Mouse (Mus musculus) neural tube, embryonic 11.5 days (tissue): Measurements from ENCODE around the gene Kctd7. TPM values are rescaled to one million over a fixed set of nuclear protein-coding genes. Genes with fewer than 3 reads are reported as not detected.

Experiments
- ATAC-seq: fragments of 200-750 bp; cut with Nextera tagmentation; 2 replicates; pipeline ENCODE4 v1.8.0; 2017; ENCODE audit warnings: moderate number of reproducible peaks, mild to moderate bottlenecking, moderate TSS enrichment, moderate library complexity; ENCODE audit not compliant: insufficient read depth, low FRiP score, low TSS enrichment
- DNase-seq: peaks from one replicate; pipeline ENCODE4 v3.0.0-alpha.2; 2015; ENCODE audit warnings: low spot score
- H3K27ac ChIP-seq: fragments of 300-500 bp; sonication (generic); 2 replicates; pipeline ENCODE4 v1.5.1; 2014; ENCODE audit warnings: low read depth, mild to moderate bottlenecking, low read length
- H3K27me3 ChIP-seq: fragments of 300-500 bp; sonication (generic); 2 replicates; pipeline ENCODE4 v1.6.1; 2014; ENCODE audit warnings: mild to moderate bottlenecking, low read length, mixed read lengths; ENCODE audit not compliant: control insufficient read depth, insufficient read depth
- H3K36me3 ChIP-seq: fragments of 300-500 bp; sonication (generic); 2 replicates; pipeline ENCODE4 v1.6.1; 2014; ENCODE audit warnings: mild to moderate bottlenecking, low read length, moderate library complexity, mixed read lengths; ENCODE audit not compliant: control insufficient read depth, insufficient read depth
- H3K4me1 ChIP-seq: fragments of 300-500 bp; sonication (generic); 2 replicates; pipeline ENCODE4 v1.6.1; 2014; ENCODE audit warnings: low read length, mixed read lengths; ENCODE audit not compliant: control insufficient read depth, insufficient read depth
- H3K4me2 ChIP-seq: fragments of 300-500 bp; sonication (generic); 2 replicates; pipeline ENCODE4 v1.6.1; 2014; ENCODE audit warnings: low read depth, mild to moderate bottlenecking, moderate library complexity
- H3K4me3 ChIP-seq: fragments of 300-500 bp; sonication (generic); 2 replicates; pipeline ENCODE4 v1.5.1; 2014; ENCODE audit warnings: low read depth, low read length
- H3K9ac ChIP-seq: fragments of 300-500 bp; sonication (generic); 2 replicates; pipeline ENCODE4 v1.6.1; 2014; ENCODE audit warnings: mild to moderate bottlenecking, low read length
- H3K9me3 ChIP-seq: fragments of 300-500 bp; sonication (generic); 2 replicates; pipeline ENCODE4 v1.6.1; 2016; ENCODE audit warnings: low read length; ENCODE audit not compliant: control insufficient read depth
- WGBS: fragments of 180-500 bp; shearing (Covaris S2); extraction: QIAGEN DNeasy Blood & Tissue Kit; methylation state at CpG from one replicate; pipeline ENCODE4 v1.1.7; 2014; 5-methylcytosine and 5-hydroxymethylcytosine counted together
- polyA plus RNA-seq: library from polyadenylated mRNA; unstranded; fragments of >200 nt; fragmentation: Nextera tagmentation; extraction: Ambion mirVana; gene quantifications from 2 replicates; pipeline ENCODE4 v1.2.1, GENCODE M21; 2014

Gene Kctd7
- polyA plus RNA-seq, 1 experiment from 2014 or later = 8.3 TPM

DNA sequence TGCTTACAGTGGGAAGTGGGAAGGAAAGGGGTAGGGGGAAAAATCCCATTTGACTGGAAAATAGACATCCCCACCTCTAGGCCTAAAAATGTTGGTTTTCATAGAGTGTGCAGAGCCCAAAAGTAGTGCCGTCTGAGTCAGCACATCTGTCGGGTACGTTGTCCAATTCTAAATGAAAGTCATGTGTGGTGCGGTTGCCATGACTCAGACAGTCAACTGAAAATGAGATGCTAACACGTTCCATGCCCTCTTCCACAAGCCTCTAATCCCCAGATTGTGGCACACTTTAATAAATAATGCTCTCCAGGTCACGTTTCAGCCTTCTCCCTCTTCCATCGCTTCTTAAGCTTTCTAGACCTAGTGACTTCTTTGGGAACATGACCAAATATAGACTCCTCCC lies 27.8 kb upstream of the Kctd7 start:
- 0 out of 2 replicates have a peak, but pooled peaks cover 4% of the 10 kb centered on the region for H3K36me3 ChIP-seq
- H3K9ac ChIP-seq = no peak overlapping the region
- H3K4me3 ChIP-seq = no peak overlapping the region
- H3K4me1 ChIP-seq = no peaks in the 10 kb centered on the region
- H3K9me3 ChIP-seq = no peaks in the 10 kb centered on the region
- no peak overlapping the region for H3K4me2 ChIP-seq
- DNase-seq (no peak), ATAC-seq (no peak)
- no peaks in the 10 kb centered on the region for H3K27me3 ChIP-seq
- H3K27ac ChIP-seq = no peak overlapping the region
- WGBS = 94% methylated on average over 7 of the region's 7 CpGs

DNA sequence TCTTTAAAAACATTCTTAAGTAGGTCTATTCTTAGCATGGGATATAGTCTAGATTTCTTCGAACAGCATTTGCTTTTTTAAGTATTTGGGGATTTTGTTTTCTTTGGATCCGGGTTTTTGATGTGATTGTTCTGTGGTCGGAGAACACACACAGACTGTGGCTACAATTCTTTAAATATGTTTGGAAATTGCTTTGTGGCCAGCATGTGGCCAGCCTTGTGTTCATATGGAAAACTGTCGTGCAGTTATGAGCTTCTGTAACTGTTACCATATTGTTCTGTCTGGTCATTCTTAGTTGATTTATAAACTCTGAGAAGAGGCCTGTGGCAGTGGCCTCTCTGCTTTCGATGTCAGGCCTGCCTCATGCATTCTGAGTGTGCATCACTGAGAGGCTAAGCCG lies 26.7 kb upstream of the Kctd7 start:
- Histone ChIP-seq H3K36me3 (0 out of 2 replicates have a peak, but pooled peaks cover 4% of the 10 kb centered on the region), H3K4me2 (no peak overlapping the region), H3K9ac (no peak overlapping the region), H3K27ac (no peak overlapping the region), H3K4me1 (no peaks in the 10 kb centered on the region), H3K27me3 (no peaks in the 10 kb centered on the region), H3K4me3 (no peak overlapping the region), H3K9me3 (no peaks in the 10 kb centered on the region)
- no peak for ATAC-seq
- no peak for DNase-seq
- 84% methylated on average over 6 of the region's 6 CpGs for WGBS

DNA sequence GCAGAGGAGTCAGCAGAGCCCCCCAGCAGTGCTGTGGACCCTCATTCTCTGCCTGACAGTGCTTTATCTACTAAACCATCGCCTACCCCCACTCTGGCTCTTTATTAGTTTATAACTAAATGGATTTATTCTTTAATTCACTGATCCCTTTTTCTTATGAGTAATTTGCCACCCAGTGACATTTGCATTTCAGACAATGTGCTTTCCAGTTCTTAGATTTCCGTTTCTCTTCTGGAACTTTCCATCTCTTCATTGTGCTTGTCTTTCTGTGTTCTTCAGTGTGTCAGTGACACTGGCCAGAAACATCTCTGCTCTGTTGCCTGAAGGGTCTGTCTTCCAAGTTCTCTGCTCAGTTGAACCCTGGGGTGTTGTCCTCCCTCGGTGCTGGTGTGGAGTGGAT lies 25.4 kb upstream of the Kctd7 start:
- no peak for DNase-seq
- Histone ChIP-seq H3K4me3 (no peak overlapping the region), H3K4me1 (no peaks in the 10 kb centered on the region), H3K9ac (no peak overlapping the region), H3K36me3 (0 out of 2 replicates have a peak, but pooled peaks cover 4% of the 10 kb centered on the region), H3K27ac (no peak overlapping the region), H3K27me3 (no peaks in the 10 kb centered on the region), H3K9me3 (no peaks in the 10 kb centered on the region), H3K4me2 (no peak overlapping the region)
- no peak for ATAC-seq
- WGBS = 85% methylated on average over 3 of the region's 3 CpGs

DNA sequence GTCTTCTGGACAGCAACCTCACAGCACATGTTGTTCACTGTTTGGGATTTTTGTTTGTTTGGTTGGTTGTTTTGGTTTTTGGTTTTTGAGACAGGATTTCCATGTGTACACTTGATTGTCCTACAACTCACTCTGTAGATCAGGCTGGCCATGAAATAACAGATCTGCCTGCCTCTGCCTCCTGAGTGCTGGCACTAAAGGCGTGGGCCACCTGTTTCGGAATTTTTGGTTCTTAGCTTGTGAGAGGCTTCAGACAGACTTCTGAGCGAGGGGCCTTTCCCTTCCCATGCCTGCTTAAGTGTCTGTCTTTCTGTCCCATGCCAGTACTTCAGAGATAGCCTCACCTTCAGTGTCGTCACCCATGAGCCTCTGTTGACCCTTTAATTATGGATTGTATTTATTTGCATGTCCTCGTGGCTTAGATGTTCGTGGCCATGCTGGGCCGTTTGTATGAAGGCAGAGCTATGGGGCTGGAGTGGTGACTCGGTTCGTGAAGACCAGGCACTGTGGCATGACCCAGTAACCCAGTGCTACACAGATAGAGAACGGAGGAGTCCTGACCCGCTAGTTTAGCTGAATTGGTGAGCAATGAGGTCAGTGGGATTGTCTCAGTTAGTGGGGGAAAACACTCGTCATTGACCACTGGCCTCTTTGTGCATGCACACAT lies 24.5 kb upstream of the Kctd7 start:
- Histone ChIP-seq H3K4me1 (no peaks in the 10 kb centered on the region), H3K9me3 (no peaks in the 10 kb centered on the region), H3K4me2 (no peak overlapping the region), H3K27me3 (no peaks in the 10 kb centered on the region), H3K27ac (no peak overlapping the region), H3K9ac (no peak overlapping the region), H3K36me3 (no peaks in the 10 kb centered on the region), H3K4me3 (no peak overlapping the region)
- no peak for DNase-seq
- WGBS = 89% methylated on average over 12 of the region's 12 CpGs
- ATAC-seq = no peak

DNA sequence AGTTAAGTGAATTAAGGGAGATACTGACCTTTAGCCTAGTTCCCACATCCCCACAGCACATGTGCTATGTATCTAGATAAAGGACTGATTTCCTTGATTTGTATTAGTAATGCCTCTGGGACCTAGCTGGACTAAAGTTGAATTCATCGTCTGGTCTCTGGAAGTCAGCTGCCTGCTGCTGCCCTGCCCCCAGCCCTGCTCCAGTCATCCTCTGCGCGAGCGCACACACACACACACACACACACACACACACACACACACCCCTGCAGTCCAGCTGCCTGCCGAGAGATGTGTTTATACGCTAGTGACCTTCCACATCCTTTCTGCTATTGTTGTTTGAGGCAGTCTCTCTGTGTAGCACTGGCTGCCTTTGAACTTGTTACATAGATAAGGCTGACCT lies 23.8 kb upstream of the Kctd7 start:
- ATAC-seq (no peak), DNase-seq (peak; percentile 35)
- 65% methylated on average over 6 of the region's 6 CpGs for WGBS
- no peak overlapping the region for H3K4me2 ChIP-seq
- no peaks in the 10 kb centered on the region for H3K36me3 ChIP-seq
- no peaks in the 10 kb centered on the region for H3K9me3 ChIP-seq
- no peak overlapping the region for H3K9ac ChIP-seq
- H3K4me3 ChIP-seq = no peak overlapping the region
- H3K27ac ChIP-seq = no peak overlapping the region
- H3K27me3 ChIP-seq = no peaks in the 10 kb centered on the region
- H3K4me1 ChIP-seq = no peaks in the 10 kb centered on the region

DNA sequence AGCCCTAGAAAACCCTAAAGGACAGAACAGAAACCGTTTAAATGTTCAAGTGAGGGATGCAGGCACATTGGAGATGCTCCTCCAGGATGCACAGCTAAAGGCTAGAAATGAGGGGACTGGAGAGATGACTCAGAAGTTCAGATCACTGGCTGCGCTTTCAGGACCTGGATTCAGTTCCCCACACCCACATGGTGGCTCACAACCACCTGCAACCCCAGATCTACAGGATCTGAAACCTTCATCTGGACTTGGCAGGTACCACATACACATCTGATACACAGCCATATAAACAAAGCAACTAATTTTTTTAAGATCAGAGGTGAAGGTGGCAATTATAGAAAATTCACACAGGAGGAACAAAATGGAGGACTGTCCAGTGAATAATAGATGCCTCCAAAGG lies 22.3 kb upstream of the Kctd7 start:
- 93% methylated on average over 2 of the region's 2 CpGs for WGBS
- Histone ChIP-seq H3K27ac (no peak overlapping the region), H3K9ac (no peak overlapping the region), H3K4me1 (no peaks in the 10 kb centered on the region), H3K4me3 (no peak overlapping the region), H3K4me2 (no peak overlapping the region), H3K9me3 (no peaks in the 10 kb centered on the region), H3K36me3 (no peaks in the 10 kb centered on the region), H3K27me3 (no peaks in the 10 kb centered on the region)
- ATAC-seq (no peak), DNase-seq (no peak)

DNA sequence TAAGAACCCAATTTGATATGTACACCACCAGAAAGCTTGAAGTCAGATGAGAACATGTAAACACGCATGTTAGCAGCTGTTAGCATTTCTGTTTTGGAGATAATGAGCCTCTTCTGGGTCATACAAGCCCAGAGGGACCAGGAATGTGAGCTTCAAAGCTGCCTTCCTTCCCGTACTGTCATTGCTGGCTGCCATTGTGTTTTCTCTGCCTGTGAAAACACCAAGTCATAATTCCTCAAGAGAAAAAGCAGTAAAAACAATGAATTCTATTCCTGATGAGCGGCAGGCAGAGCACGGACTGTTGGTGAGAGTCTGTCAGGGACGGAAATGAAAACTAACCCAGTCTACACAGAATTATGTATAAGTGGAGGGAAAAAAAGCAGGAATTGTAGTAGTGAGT lies 20.4 kb upstream of the Kctd7 start:
- Histone ChIP-seq H3K36me3 (no peaks in the 10 kb centered on the region), H3K27me3 (no peaks in the 10 kb centered on the region), H3K4me1 (no peaks in the 10 kb centered on the region), H3K4me3 (no peak overlapping the region), H3K27ac (no peak overlapping the region), H3K9ac (no peak overlapping the region), H3K4me2 (no peak overlapping the region), H3K9me3 (no peaks in the 10 kb centered on the region)
- 78% methylated on average over 5 of the region's 5 CpGs for WGBS
- DNase-seq (no peak), ATAC-seq (no peak)

DNA sequence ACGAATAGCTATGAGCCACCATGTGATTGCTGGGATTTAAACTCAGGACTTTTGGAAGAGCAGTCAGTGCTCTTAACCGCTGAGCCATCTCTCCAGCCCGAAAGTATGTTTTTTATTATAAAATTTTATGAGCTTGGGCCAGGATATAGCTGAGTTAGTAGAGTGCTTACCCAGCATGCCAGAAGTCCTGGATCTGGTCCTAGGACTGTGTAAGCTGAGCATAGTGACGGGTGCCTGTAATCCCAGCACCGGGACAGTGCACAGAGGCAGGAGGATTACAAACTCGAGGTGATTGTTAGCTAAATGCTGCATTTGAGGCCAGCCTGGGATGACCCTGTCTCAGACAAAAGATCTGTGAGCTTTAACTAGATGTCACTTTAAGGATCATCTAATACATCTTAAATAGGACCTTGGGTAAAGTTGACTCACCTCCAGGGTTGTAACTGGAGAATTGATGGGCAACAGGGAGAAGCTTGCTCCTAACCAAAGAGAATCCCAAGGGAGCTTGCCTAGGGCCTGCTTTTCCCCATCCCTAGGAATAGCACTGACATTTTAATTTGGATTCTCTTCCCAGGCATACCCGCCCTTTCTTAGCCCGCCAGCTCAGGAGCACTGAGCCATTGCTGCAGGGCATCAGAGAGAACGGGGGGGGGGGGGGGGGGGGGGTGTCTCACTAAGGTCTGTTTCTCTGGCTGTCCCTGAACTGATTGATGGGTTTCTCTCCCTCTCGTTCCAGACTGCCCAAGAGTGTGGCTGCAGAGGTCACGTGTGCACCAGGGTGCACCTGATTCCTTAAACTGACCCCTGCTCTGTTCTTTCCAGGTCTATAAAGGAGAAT lies 15.8 kb upstream of the Kctd7 start:
- Histone ChIP-seq H3K9ac (no peak overlapping the region), H3K4me3 (no peak overlapping the region), H3K4me1 (no peaks in the 10 kb centered on the region), H3K9me3 (no peaks in the 10 kb centered on the region), H3K36me3 (no peaks in the 10 kb centered on the region; the same call in 1 of the 2 replicates), H3K27ac (no peak overlapping the region), H3K4me2 (no peak overlapping the region), H3K27me3 (no peaks in the 10 kb centered on the region)
- 72% methylated on average over 11 of the region's 11 CpGs for WGBS
- DNase-seq = no peak
- no peak for ATAC-seq

DNA sequence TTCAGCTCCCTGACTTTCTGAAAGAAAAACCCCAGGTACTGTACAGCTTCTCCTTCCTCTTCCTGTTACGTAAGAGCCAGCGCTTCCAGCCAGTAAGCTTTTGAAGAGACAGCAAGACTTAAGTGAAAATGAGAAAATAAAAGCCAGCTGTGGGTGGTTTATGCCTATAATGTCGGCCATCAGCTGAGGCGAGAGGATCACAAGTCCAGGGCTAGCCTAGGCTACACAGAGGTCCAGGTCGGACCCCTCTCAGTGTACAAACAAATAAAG lies 15.2 kb upstream of the Kctd7 start:
- ATAC-seq = no peak
- Histone ChIP-seq H3K36me3 (no peaks in the 10 kb centered on the region; the same call in 1 of the 2 replicates), H3K4me3 (no peak overlapping the region), H3K4me2 (no peak overlapping the region), H3K4me1 (no peaks in the 10 kb centered on the region), H3K9me3 (no peaks in the 10 kb centered on the region), H3K27ac (no peak overlapping the region), H3K27me3 (no peaks in the 10 kb centered on the region), H3K9ac (no peak overlapping the region)
- WGBS = 92% methylated on average over 5 of the region's 5 CpGs
- DNase-seq = no peak
